Mouse (Mus musculus) E14TG2a.4 (cell line): ENCODE data around the gene Plac8.

Experiments
- CTCF ChIP-seq: conservative IDR thresholded peaks from 2 replicates; pipeline ENCODE4 v1.5.1; 2014; ENCODE audit warnings: low read length
- POU5F1 ChIP-seq: IDR thresholded peaks from 2 replicates; pipeline ENCODE4 v1.6.1; 2014; ENCODE audit warnings: low read length, borderline replicate concordance

DNA sequence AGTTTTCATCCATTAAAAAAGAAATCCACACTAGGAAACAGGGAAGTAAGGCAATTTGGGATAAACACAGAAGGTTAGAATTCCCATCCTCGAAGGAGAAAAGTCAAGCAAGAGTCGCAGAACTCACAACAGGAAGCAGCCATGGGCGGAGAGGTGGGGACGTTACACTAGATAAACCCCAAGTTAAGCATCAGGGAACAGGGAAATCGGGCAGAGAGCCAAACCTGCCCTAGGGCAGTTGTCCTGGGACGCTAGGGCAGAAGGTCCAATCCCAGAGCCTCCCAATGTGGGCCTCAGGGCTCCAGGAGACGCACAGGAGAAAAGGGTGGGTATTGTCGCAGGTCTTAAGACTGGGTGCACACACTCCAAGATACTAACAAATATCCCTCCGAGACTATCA, 14.5 kb downstream of the Plac8 start:
- TF ChIP-seq CTCF (no peak), POU5F1 (no peak)
